Mouse (Mus musculus): ENCODE results near the gene Kcnk4.
A peak's percentile ranks its signal among the peaks of the same experiment; 100 is the strongest.

DNA sequence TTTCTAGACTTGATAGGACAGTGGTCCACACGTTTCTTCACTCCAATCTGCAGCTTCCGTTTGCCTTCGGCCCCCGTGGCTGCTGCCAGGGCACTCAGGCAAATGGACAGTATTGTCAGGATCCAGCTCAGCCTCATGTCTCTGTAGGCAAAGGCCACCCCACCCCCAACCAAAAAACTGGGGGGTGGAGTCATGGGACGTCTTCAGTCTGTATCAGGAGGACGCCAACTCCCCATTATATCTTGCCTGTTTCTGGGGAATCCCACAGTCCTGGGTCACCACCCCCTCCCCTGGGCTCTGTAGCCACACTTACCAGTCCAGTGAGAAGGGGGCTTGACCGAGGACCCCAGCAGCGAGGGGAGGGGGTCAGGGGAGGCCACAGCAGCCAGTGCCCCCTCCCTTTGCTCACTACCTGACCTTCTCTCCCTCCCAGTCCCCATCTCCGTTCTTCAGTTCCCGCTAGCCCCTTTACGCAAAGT is 44.7 kb upstream of the Kcnk4 start:
- TF ChIP-seq CTCF (IDR thresholded peaks at IDR 0.05; ENCODE audit: extremely low read depth, insufficient read depth, low read length) (no peak), POLR2A (IDR thresholded peaks at IDR 0.05; ENCODE audit: extremely low read depth, insufficient read depth, low read length) (0 out of 2 replicates have a peak, but pooled peaks have one; percentile 9)

Measured in cortical plate, adult 2 months (tissue).